Mouse (Mus musculus) heart, adult 2 months (tissue): ENCODE results near the gene Iqca.

ENCODE experiments used
- CTCF ChIP-seq: fragments of 200-600 bp; IDR thresholded peaks from 2 replicates; pipeline ENCODE4 v1.8.1; 2022; ENCODE audit warnings: antibody characterized with exemption, mild to moderate bottlenecking, moderate library complexity
- POLR2A ChIP-seq: fragments of 200-500 bp; IDR thresholded peaks from 2 replicates; pipeline ENCODE4 v1.6.1; 2011; ENCODE audit warnings: mild to moderate bottlenecking, low read depth, low read length, control low read depth; ENCODE audit not compliant: insufficient read depth

DNA sequence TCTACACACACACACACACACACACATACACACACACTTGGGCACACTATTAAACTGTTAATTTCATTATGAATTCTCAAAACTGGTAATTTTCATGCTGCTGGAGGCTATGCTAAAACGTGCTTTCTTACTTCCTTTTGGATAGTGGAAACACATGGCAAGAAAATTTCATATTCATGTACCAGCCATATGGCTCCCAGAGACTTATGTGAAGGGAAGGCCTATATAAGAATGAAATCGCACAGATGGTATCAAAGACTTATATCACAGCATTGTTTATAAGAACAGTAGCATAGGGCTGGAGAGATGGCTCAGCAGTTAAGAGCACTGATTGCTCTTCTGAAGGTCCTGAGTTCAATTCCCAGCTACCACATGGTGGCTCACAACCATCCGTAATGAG lies 141.0 kb downstream of the Iqca start:
- TF ChIP-seq CTCF (no peak), POLR2A (no peak)
